Mouse (Mus musculus) heart, embryonic 15.5 days (tissue): ENCODE data around the gene Tat. TPM values are rescaled to one million over a fixed set of nuclear protein-coding genes. Genes with fewer than 3 reads are reported as not detected.

ENCODE experiments used
- polyA plus RNA-seq: library from polyadenylated mRNA; unstranded; fragments of >200 nt; fragmentation: Nextera tagmentation; extraction: Ambion mirVana; gene quantifications from 2 replicates; pipeline ENCODE4 v1.2.1, GENCODE M21; 2015

The Tat gene
- polyA plus RNA-seq, 1 experiment from 2014 or later: 0.21 TPM

Other genes with a start within 250 kb of the Tat start
- gene Ap1g1, start 211.9 kb upstream of the Tat start, polyA plus RNA-seq: 24.7 and 31.3 TPM in 2 replicates
- 1.5 and 1.9 TPM in 2 replicates for gene Phlpp2, start 121.9 kb upstream of the Tat start, polyA plus RNA-seq
- 0.47 and 1.4 TPM in 2 replicates for gene Marveld3, start 28.2 kb upstream of the Tat start, polyA plus RNA-seq
- gene Chst4, start 49.3 kb downstream of the Tat start, polyA plus RNA-seq: 1.1 TPM in 2 replicates
- 5.9 and 6.2 TPM in 2 replicates for gene Zfp612, start 89.3 kb downstream of the Tat start, polyA plus RNA-seq
- gene Gm21964, start 110.8 kb downstream of the Tat start, polyA plus RNA-seq: not detected in 2 replicates
- not detected in 2 replicates for gene Gm17720, start 112.3 kb downstream of the Tat start, polyA plus RNA-seq
- 0.48 and 1.4 TPM in 2 replicates for gene Calb2, start 177.8 kb downstream of the Tat start, polyA plus RNA-seq
- 4.8 and 5.3 TPM in 2 replicates for gene Cmtr2, start 225.2 kb downstream of the Tat start, polyA plus RNA-seq